In genomic region chr2:119028941-119029551, GRCm38 (mm10) we compare ENCODE assay signal across 7 mouse cellular contexts. TPM values are rescaled to one million over a fixed set of nuclear protein-coding genes. Genes with fewer than 3 reads are reported as not detected.
DNase-seq lines count a peak whose midpoint lies in the region; ATAC-seq lines count a peak whose summit lies in the region.

Gene Ccdc32 (minus strand): TSS chr2:119029393.

- H3K36me3 ChIP-seq in intestine, embryonic 15.5 days, result 0 out of 2 replicates have a peak, but pooled peaks cover 3% of the 10 kb centered on the region
- H3K36me3 ChIP-seq in midbrain, embryonic 10.5 days, result peaks cover 25% of the 10 kb centered on the region

- intact Hi-C loops in gastrocnemius, postnatal 36 days (cut with DNase I), result no loop called here
- intact Hi-C loops in left cerebral cortex, postnatal 25 days (cut with DNase I), result no loop called here

- H3K9me3 ChIP-seq in intestine, embryonic 15.5 days, result no peaks in the 10 kb centered on the region
- no peaks in the 10 kb centered on the region for H3K9me3 ChIP-seq in midbrain, embryonic 10.5 days (replicated peaks)

- peaks cover 8% of the 10 kb centered on the region for H3K4me1 ChIP-seq in intestine, embryonic 15.5 days (replicated peaks)
- H3K4me1 ChIP-seq in midbrain, embryonic 10.5 days, result peaks cover 18% of the 10 kb centered on the region

- peak within 1 kb of the TSS; percentile 64 for H3K4me3 ChIP-seq in intestine, embryonic 15.5 days (replicated peaks)
- peak within 1 kb of the TSS; percentile 63 for H3K4me3 ChIP-seq in midbrain, embryonic 10.5 days

- peak within 1 kb of the TSS; percentile 72 for H3K4me2 ChIP-seq in intestine, embryonic 15.5 days (replicated peaks)

- WGBS in intestine, embryonic 15.5 days, result under 1% methylated on average over 28 of the region's 28 CpGs
- 2% methylated on average over 28 of the region's 28 CpGs for WGBS in midbrain, embryonic 10.5 days

- H3K27ac ChIP-seq in intestine, embryonic 15.5 days, result peak within 1 kb of the TSS; percentile 71; the same call in 1 of the 2 replicates
- H3K27ac ChIP-seq in midbrain, embryonic 10.5 days (replicated peaks), result peak within 1 kb of the TSS; percentile 65

- ATAC-seq in intestine, embryonic 15.5 days, result peak; percentile 97

- H3K27me3 ChIP-seq in intestine, embryonic 15.5 days (replicated peaks), result no peaks in the 10 kb centered on the region
- H3K27me3 ChIP-seq in midbrain, embryonic 10.5 days (ENCODE audit: low read depth, poor library complexity, severe bottlenecking), result no peaks in the 10 kb centered on the region

- peak; percentile 95 for DNase-seq in adrenal gland, adult 2 months
- DNase-seq in embryo, embryonic 11.5 days (ENCODE audit: low read depth, low spot score), result peak; percentile 81
- DNase-seq in gastrocnemius, postnatal 36 days, result peak; percentile 91 to 93
- DNase-seq in left cerebral cortex, postnatal 25 days (ENCODE audit: low spot score in 2 of 2), result peak; percentile 94 to 99
- peak; percentile 92 for DNase-seq in midbrain, embryonic 10.5 days (ENCODE audit: low spot score)
- DNase-seq in right cerebral cortex, postnatal 4 days, result peak; percentile 84

- peak within 1 kb of the TSS; percentile 63 for H3K9ac ChIP-seq in intestine, embryonic 15.5 days

RNA-seq across cellular contexts. Expression of gene Ccdc32, which starts in this region (rescaled TPM):
- total RNA-seq in adrenal gland, adult 2 months (2021), result 10 to 100 TPM; 13.1 to 21.5 TPM
- polyA plus RNA-seq in adrenal gland, adult 2 months (2012; rRNA removed), result 3.3 and 3.8 TPM in 2 replicates
- total RNA-seq in gastrocnemius, postnatal 36 days (2021), result 1 to 10 TPM; 3.3 to 4.6 TPM
- 30.4 and 30.6 TPM in 2 replicates for polyA plus RNA-seq in intestine, embryonic 15.5 days (2015; fragmentation: Nextera tagmentation; extraction: Ambion mirVana)
- total RNA-seq in left cerebral cortex, postnatal 25 days (2021), result 10 to 100 TPM; 50.5 to 51.0 TPM
- 21.9 and 22.4 TPM in 2 replicates for polyA plus RNA-seq in midbrain, embryonic 10.5 days (2016; fragmentation: Nextera tagmentation; extraction: Ambion mirVana)

Comparison
In these comparisons a context has a peak if more than half of its experiments do, and no peak if none do; other contexts are left out.
1. Peak in every context shown above with its lines: DNase-seq, ATAC-seq, H3K4me3 ChIP-seq and H3K27ac ChIP-seq.